Mouse (Mus musculus) thymus, adult 18-20 months (tissue): ENCODE results near the gene Zfpl1.

ENCODE experiments used
- DNase-seq, 2 experiments: peaks; one replicate each; pipeline ENCODE4 v3.0.0; 2022; ENCODE audit warnings: mixed read lengths in 2 of 2

Zfpl1 gene

DNA sequence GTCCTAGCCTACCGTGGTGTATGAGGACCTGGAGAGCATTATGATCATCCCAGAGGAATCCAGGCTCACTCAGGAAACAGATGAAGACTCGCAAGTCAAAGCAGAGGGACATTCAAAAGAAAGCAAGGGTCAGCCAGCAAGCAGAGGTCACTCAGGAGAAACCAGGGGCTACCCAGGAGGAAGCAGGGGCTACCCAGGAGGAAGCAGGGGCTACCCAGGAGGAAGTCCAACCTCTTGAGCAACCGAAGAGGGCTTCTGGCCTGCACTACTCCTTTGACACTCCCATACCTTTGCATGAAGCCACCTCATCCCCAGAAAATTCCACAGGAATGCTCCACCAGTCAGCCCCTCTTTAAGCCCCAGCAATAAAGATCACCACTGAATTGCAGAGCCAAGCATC, 13.1 kb upstream of the Zfpl1 start:
- DNase-seq, result no peak

DNA sequence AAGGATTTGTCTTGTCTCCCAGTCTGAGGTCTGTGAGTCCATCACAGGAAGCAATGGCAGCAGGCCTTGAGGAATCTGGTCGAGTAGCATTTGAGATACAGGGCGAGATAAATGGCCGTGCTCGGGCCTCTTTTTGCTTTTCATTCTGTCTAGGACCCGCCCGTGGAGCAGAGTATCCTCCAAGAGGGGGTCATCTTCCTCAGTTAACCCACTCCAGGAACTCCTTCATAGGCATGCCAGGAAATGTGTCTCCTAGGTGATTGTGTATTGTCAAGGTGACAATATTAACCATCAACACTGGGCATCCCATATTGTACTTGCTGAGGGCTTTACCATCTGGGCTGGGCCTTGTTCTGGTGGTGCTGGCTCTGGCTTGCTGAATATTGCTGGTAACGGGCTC, 9.4 kb upstream of the Zfpl1 start, which contains the start of gene AC131692.1:
Gene AC131692.1, plus strand, starts transcription at position 301 of the 400 bp plus-strand sequence.
- DNase-seq, result no peak

GRCm38 (mm10) chr19:6088841-6089240, 4.1 kb upstream of the Zfpl1 start:
- no peak for DNase-seq

- peak in 1 of 2 experiments; percentile 60 for DNase-seq
These were observed 692 bp upstream of the Zfpl1 start for GRCm38 (mm10) chr19:6085417-6085879.

GRCm38 (mm10) chr19:6082156-6082555, 2.6 kb downstream of the Zfpl1 start, which contains the start of gene Gm28374:
TSS of gene Gm28374 (minus strand) at chr19:6082256.
- no peak for DNase-seq

DNA sequence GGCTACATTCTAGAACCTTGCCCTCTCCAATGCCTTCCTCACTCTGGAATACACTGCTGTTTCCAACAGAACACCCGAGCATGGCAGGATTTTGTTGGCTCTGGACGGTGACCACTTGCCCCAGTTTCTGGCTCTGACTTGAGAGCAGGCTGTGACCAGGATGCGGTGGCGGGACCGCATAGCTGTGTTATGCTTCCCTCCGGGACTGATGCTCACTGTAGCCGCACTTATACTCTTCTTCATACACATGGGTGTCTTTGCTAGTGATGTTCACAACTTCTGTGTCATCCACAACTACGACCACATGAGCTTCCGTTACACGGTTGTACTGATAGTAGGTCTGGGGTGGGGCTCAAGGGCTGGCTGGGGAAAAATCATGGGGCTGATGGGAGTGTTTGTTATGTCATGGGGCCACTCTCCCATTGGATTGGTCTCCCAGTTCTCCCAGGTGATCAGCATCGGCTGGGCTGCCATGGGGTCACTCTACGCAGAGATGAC, 4.7 kb downstream of the Zfpl1 start, which contains the start of gene Tmem262:
Gene Tmem262, plus strand, starts transcription at position 51 of the 498 bp plus-strand sequence.
- no peak for DNase-seq

DNA sequence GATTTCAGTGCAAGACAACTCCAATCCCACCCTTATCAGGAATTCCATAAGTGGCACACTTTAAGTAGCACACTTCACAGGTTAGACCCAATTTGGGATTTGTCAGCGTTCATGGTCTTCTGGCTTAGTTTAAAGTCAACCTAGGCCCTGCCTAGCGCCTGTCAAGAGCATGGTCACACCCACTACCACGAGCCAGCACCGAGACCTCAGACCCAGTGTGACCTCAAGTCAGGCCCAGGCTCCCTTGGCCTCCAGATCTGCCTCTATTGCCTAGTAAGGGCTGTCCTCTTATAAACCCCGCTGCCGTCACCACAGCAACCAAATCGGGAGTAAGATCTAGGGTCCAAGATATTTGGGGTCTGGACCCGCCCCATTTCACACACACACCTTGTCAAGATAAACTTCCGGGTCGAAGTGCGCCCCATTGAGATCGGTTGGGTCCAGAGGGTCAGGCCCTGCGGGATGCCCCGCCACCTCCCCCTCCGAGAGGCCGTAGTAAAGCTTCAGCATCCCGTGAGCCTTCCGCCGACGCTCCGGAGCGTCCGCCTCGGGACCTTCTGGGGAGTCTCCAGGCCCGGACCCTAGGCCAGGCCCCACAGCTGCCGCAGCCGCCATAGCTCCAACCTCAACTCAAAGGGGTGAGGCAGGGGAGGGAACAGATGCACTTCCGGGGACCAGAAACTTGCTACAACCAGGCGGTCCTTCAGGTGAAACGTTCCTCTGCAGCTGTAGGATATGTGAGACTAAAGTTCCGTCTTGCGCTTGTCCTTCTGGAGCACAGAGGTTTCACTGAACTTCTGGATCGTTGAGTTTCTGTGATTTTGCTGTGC, 8.0 kb downstream of the Zfpl1 start, which contains the start of gene Vps51:
Gene Vps51, minus strand, starts transcription at position 668 of the 830 bp plus-strand sequence.
- DNase-seq, result peak; percentile 62 to 78

- no peak for DNase-seq
These were observed 10.9 kb downstream of the Zfpl1 start for GRCm38 (mm10) chr19:6073889-6074288.

GRCm38 (mm10) chr19:6071261-6071660, 13.5 kb downstream of the Zfpl1 start:
- no peak for DNase-seq

DNA sequence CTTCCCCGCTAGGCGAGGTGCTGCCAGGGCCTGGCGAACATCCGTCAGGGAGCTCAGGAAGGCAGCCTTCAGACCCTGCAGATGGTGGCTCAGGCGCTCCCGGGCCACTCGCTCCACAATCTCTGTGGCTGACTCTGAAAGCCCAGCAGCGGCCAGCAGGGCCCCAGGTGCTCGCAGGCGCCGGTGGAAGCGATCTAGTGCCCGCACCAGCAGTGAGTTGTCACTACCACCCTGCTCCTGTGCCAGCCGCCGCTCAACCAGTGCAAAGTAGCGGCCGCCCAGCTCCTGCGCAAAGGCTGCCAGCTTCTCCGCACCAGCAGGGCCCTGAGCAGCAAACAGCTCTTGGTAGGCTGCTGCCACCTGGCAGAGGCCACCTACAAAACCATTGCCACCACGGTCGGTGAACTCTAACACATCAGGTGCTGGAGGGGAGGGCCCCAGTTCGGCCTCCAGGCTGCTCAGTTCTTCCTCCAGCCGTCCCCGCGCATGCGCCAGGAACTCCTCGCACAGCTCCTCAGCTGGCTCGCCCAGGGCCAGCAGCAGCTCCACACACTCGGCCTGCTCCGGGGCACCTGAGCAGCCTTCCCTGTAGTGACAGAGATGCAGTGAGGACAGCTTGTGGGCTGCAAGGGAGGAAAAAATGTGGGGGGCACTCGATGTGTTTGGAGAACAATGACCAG, 14.0 kb downstream of the Zfpl1 start:
- DNase-seq, result no peak

DNA sequence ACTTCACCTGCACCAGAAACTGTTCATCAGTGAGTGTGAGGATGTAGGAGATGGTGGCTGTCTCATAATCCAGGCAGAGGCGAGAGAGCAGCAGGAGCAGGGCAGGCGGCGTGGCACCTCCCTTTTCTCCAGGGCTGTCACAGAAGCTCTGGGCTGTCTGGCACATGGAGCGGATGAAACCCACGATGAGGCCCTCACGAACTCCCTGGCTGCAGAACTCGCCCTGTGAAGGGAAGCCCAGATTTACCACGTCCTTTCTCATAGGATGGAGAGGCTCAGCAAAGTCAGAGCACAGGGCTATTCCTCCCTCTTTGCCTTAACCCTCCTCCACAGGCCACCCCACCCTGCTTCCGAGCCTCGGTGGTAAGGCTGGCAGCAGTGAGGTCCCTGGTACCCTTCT, 14.9 kb downstream of the Zfpl1 start:
- DNase-seq, result no peak

- no peak for DNase-seq
These were observed 15.8 kb downstream of the Zfpl1 start for GRCm38 (mm10) chr19:6068951-6069350.

DNA sequence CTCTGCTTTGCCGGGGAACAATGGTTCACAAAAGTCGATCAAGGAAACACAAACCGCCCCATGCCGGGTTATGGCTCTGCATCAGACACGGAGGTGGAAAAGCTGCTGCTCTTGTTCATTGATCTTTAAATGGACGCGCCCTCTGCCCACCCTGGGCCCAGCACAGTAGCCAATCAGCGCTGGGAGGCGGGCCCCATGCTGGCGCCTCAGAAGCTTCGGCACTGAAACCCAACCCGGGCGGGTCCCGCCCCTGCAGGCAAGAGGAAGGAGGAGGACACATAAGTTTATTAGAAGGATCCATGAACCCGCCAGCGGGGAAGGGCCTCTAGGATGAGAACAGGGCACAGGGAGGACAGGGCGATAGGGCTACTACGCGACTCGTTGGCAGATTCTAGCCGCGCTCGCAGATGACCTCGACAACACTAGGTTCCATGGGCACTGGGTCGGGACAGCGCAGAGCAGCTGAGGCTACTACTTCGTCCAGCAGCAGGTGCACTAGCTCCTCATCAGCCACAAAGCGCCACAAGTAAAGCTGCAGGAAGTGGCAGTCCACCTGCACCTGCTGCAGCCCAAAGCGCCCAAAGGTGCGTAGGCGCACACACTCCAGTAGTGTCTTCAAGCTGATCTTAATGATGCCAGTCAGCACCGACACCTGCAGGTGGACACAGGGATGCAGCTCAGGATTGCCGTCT, 16.9 kb downstream of the Zfpl1 start, which contains the start of gene Tm7sf2:
Gene Tm7sf2, minus strand, starts transcription at position 650 of the 692 bp plus-strand sequence.
- peak; percentile 82 to 84 for DNase-seq

DNA sequence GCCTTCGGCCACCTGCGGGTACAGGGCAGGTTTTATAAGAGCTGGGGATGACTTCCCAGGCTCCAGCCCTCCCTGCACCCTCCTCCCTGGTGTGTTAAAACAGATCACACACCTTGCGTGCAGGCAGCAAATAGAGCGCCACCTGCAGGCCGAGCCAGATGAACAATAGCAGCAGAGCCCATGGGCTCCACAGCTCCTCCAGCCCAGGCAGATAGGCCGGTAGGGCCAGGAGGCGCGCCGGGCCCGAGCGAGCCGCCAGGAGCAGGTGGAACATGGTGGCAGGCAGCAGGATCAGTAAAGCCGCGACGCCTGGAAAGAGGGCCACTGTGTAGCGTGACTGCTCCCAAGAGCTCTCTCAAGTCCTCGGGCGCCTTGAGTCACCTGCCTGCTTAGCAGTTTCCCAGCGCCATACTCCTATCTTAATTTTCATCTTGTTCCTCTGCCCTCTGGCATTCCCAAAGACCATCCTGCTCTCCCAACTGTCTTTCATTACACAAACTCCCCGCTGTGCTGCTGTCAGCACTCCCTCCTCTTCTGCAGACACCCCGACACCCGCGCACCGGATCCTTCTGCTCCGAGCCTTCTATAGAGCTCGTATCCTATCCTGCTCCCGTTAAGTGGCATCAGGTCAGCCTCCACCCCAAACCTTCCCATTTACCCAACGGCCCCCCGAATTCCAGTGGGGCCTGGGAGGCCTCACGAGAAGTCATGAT, 17.6 kb downstream of the Zfpl1 start:
- peak; percentile 64 to 76 for DNase-seq

DNA sequence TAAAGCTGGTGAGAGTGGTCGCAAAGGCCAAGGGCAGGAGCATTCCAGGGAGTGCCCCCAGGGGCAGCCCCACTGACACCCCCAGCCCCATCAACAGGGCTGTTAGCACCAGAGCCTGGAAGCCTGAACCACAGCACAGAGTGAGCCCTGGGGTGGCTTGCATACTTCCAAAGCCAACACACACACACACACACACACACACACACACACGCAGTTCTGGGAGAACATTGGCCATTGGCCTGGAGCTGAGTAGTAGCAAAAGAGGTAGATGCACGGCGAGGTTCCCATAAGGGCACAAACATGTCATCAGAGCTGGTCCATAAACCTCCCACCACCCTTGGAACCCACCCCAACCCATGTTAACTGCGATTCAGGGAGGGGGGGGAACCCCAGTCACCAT, 18.2 kb downstream of the Zfpl1 start:
- DNase-seq, result no peak

- DNase-seq, result no peak
These were observed 21.7 kb downstream of the Zfpl1 start for GRCm38 (mm10) chr19:6063081-6063480.

DNA sequence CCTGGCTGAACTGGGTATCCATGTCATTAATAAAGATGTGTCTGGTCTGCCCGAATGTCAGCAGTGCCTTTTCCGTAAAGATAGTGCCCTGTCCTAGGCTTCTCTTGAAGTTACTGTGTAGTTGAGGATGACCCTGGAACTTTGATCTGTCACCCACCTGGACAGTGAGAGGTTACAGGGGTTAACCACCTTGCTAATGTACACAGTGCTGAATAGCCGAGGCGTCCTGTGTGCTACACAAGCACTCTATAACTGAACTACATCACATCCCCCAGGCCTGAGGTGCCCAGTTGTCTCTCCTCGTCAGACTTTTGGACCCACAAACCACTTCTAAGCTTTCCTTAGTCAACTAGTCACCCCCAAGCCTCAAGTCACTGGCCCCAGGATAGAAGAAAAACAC, 22.3 kb downstream of the Zfpl1 start:
- DNase-seq, result no peak

- peak; percentile 65 to 71 for DNase-seq
These were observed 23.0 kb downstream of the Zfpl1 start for GRCm38 (mm10) chr19:6061641-6062302.

DNA sequence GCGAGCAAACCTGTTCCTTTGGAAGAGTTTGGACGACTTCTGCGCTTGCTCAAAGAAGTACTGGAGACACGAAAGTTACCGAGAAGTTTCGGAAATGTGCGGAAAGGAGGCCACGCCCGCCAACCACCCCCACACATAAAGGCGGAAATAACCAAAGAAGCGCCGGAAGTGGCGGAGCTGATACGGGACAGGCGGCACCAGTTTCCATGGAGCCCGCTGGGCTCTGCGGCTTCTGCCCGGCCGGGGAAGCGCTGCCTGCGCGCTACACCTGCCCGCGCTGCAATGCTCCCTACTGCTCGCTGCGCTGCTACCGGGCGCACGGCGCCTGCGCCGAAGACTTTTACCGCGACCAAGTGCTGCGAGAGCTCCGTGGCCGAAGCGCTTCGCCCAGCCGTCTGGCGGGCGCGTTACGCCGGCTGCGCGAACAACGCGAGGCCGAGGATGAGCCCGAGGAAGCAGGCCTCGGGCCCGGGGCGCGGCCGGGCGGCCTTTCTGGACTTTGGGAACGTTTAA, 23.7 kb downstream of the Zfpl1 start, which contains the start of gene Znhit2:
Gene Znhit2, plus strand, starts transcription at position 172 of the 513 bp plus-strand sequence.
- peak; percentile 92 to 94 for DNase-seq

- no peak for DNase-seq
These were observed 25.8 kb downstream of the Zfpl1 start for GRCm38 (mm10) chr19:6058966-6059365.

GRCm38 (mm10) chr19:6058513-6058912, 26.2 kb downstream of the Zfpl1 start:
- no peak for DNase-seq
